Mouse (Mus musculus) midbrain, embryonic 12.5 days (tissue): ENCODE results near the gene Notum. TPM values are rescaled to one million over a fixed set of nuclear protein-coding genes. Genes with fewer than 3 reads are reported as not detected.
A peak's percentile ranks its signal among the peaks of the same experiment; 100 is the strongest.

Experiments used
- ATAC-seq: fragments of 200-750 bp; cut with Nextera tagmentation; 2 replicates; pipeline ENCODE4 v1.8.0; 2017; ENCODE audit warnings: low read depth, moderate TSS enrichment, moderate library complexity; ENCODE audit not compliant: low FRiP score
- H3K27ac ChIP-seq: fragments of 300-500 bp; sonication (generic); replicated peaks from 2 replicates; pipeline ENCODE4 v1.5.1; 2016; ENCODE audit warnings: mild to moderate bottlenecking
- H3K27me3 ChIP-seq: fragments of 300-500 bp; sonication (generic); 2 replicates; pipeline ENCODE4 v1.6.1; 2016; ENCODE audit warnings: mild to moderate bottlenecking
- H3K36me3 ChIP-seq: fragments of 300-500 bp; sonication (generic); 2 replicates; pipeline ENCODE4 v1.6.1; 2016
- H3K4me1 ChIP-seq: fragments of 300-500 bp; sonication (generic); 2 replicates; pipeline ENCODE4 v1.6.1; 2016
- H3K4me2 ChIP-seq: fragments of 300-500 bp; sonication (generic); replicated peaks from 2 replicates; pipeline ENCODE4 v1.6.1; 2016; ENCODE audit warnings: mild to moderate bottlenecking, moderate library complexity
- H3K4me3 ChIP-seq: fragments of 300-500 bp; sonication (generic); 2 replicates; pipeline ENCODE4 v1.5.1; 2016; ENCODE audit warnings: mild to moderate bottlenecking
- H3K9ac ChIP-seq: fragments of 300-500 bp; sonication (generic); replicated peaks from 2 replicates; pipeline ENCODE4 v1.6.1; 2016; ENCODE audit warnings: mild to moderate bottlenecking, moderate library complexity
- H3K9me3 ChIP-seq: fragments of 300-500 bp; sonication (generic); 2 replicates; pipeline ENCODE4 v1.6.1; 2016; ENCODE audit warnings: mild to moderate bottlenecking
- WGBS: fragments of 180-500 bp; shearing (Covaris S2); methylation state at CpG from one replicate; pipeline ENCODE4 v1.1.7; 2016; 5-methylcytosine and 5-hydroxymethylcytosine counted together
- polyA plus RNA-seq: library from polyadenylated mRNA; unstranded; fragments of >200 nt; fragmentation: Nextera tagmentation; extraction: Ambion mirVana; gene quantifications from 2 replicates; pipeline ENCODE4 v1.2.1, GENCODE M21; 2016

Notum gene
- polyA plus RNA-seq, 1 experiment from 2014 or later = 0.87 TPM

DNA sequence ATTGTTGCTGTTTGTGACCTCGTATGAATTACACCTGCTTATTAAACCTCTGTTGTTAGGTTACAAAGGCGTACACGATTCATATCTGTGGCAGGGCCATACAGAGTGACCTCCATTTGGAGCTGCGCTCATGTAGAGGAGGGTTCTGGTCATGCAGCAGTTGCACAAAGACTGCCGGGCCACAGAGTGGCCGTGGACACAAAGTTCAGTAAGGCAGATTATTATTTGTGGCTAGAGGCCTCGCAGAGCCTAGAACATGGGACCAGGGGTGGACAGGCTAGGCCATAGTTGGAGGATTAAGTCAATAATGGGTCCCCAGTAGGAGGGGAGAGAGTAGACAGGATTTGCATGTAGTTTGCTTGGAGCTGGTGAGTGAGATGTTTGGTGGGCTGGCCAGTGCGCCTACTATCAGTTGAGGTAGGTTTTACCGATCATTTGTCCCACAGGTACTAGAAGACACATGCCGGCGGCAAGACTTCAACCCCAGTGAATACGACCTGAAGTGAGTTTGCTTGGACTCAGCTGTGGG is 12.7 kb upstream of the Notum start:
- Histone ChIP-seq H3K4me1 (peaks cover 13% of the 10 kb centered on the region), H3K9ac (peak overlapping the region; percentile 78), H3K4me3 (peak overlapping the region; percentile 69), H3K9me3 (no peaks in the 10 kb centered on the region), H3K36me3 (peaks cover 18% of the 10 kb centered on the region), H3K4me2 (peak overlapping the region; percentile 76), H3K27ac (peak overlapping the region; percentile 88), H3K27me3 (no peaks in the 10 kb centered on the region)
- WGBS = 38% methylated on average over 12 of the region's 12 CpGs
- peak; percentile 39 for ATAC-seq

DNA sequence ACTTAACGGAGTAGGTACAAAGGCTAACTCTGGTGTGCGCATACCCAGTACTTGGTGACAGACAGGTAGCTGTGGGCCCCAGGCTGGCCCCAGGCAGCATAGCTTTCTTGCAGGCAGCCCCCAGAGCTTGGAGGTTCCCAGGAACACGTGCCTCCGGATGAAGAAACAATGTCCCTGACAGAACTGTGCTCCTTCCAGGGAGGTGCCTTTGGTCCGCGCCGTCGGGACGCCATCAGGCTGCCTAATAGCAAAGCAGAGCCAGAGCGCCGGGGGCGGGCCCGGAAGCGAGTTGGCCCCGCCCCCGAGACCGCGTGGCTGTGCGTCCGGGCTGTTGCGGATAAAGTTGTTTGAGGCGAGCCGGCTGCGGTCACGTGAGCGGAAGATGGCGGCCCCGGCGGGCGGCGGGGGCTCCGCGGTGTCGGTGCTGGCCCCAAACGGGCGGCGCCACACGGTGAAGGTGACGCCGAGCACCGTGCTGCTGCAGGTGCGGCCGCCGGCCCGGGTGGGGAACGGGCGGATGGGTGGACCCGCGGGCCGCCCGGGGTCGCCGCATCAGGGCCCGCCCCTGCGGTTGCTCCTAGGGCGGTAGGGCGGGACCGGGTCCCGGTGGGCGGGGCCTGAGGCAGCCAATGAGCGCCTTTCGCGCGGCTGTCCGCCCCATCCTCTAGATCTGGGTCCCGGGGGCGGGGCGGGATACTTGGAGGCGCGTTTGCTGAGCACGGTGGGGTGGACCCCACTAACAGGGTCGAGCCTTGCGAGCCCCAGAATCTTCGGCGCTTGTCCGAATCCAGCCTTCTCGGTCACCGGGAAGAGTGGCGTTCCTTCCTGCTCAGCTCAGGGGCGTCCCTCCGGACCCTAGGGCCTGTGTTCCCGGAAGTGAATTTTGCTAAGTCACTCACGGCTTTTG is 12.0 kb upstream of the Notum start, which contains the start of gene Aspscr1:
Gene Aspscr1 (plus strand): TSS at position 287 of the 907 bp plus-strand sequence.
- peak; percentile 97 for ATAC-seq
- Histone ChIP-seq H3K9ac (peak within 1 kb of the TSS; percentile 78), H3K9me3 (no peaks in the 10 kb centered on the region), H3K4me1 (peaks cover 13% of the 10 kb centered on the region), H3K36me3 (peaks cover 11% of the 10 kb centered on the region), H3K27me3 (no peaks in the 10 kb centered on the region), H3K4me2 (peak within 1 kb of the TSS; percentile 76), H3K4me3 (peak within 1 kb of the TSS; percentile 69), H3K27ac (peak within 1 kb of the TSS; percentile 88)
- WGBS = 2% methylated on average over 80 of the region's 83 CpGs

DNA sequence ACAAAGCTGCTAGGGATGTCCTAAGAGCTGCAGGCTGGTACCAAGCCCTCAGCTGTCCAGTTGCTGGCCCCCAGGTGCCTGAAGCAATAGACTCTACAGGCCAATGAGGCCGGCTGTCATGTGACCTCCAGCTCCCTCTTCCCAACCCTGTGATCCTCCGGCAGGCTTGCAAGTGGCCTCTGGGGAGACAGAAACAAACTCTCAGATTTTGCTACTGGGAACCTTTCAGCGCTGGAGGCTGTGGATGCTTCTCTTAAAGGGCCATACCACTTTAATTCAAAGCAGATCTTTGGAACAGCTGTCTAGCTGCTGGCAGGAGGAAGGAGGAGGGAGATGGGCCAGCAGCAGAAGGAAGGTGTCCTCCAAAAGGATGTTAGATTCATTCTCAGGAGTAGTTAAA is 5.6 kb upstream of the Notum start:
- ATAC-seq = no peak
- Histone ChIP-seq H3K27ac (no peak overlapping the region), H3K4me1 (peaks cover 4% of the 10 kb centered on the region; the same call in 1 of the 2 replicates), H3K9ac (no peak overlapping the region), H3K4me3 (no peak overlapping the region), H3K4me2 (no peak overlapping the region), H3K9me3 (no peaks in the 10 kb centered on the region), H3K27me3 (peaks cover 46% of the 10 kb centered on the region), H3K36me3 (no peaks in the 10 kb centered on the region)
- 7% methylated on average over 3 of the region's 3 CpGs for WGBS

GRCm38 (mm10) chr11:120665406-120665805 is 4.4 kb upstream of the Notum start:
- WGBS = 83% methylated on average over 3 of the region's 3 CpGs
- no peak for ATAC-seq
- Histone ChIP-seq H3K4me1 (peaks cover 15% of the 10 kb centered on the region), H3K4me3 (no peak overlapping the region), H3K4me2 (no peak overlapping the region), H3K27me3 (peaks cover 58% of the 10 kb centered on the region), H3K9ac (no peak overlapping the region), H3K27ac (no peak overlapping the region), H3K9me3 (no peaks in the 10 kb centered on the region), H3K36me3 (no peaks in the 10 kb centered on the region)

- Histone ChIP-seq H3K9me3 (no peaks in the 10 kb centered on the region), H3K27me3 (peaks cover 75% of the 10 kb centered on the region), H3K4me2 (no peak overlapping the region), H3K4me1 (peaks cover 27% of the 10 kb centered on the region), H3K9ac (no peak overlapping the region), H3K36me3 (no peaks in the 10 kb centered on the region), H3K4me3 (no peak overlapping the region), H3K27ac (no peak overlapping the region)
- WGBS = 59% methylated on average over 5 of the region's 5 CpGs
- ATAC-seq = no peak
Observed at GRCm38 (mm10) chr11:120663714-120664113, 2.7 kb upstream of the Notum start.

DNA sequence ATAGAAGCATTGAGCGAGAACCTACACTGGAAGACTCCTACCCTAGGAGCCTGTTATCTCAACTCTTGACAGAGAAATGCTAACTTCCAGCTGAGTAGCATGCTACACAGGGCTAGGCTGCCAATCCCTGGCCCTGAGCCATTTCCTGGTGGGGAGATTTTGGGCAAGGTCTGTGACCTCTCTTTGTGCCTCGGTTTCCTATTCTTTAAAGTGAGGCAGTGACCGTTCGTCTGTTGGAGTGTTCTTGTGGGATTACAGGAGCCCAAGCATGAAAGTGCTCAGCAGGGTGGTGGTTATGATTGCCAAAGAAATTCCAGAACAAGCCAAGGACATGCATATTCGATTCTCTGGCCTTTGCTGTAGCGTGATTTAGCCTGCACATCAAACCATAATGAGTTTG is 1.8 kb upstream of the Notum start:
- H3K27me3 ChIP-seq = peaks cover 84% of the 10 kb centered on the region
- no peak overlapping the region for H3K4me3 ChIP-seq
- no peak overlapping the region for H3K9ac ChIP-seq
- H3K4me2 ChIP-seq = no peak overlapping the region
- H3K4me1 ChIP-seq = peaks cover 27% of the 10 kb centered on the region
- H3K36me3 ChIP-seq = no peaks in the 10 kb centered on the region
- WGBS = 38% methylated on average over 6 of the region's 6 CpGs
- no peak overlapping the region for H3K27ac ChIP-seq
- no peak for ATAC-seq
- no peaks in the 10 kb centered on the region for H3K9me3 ChIP-seq

DNA sequence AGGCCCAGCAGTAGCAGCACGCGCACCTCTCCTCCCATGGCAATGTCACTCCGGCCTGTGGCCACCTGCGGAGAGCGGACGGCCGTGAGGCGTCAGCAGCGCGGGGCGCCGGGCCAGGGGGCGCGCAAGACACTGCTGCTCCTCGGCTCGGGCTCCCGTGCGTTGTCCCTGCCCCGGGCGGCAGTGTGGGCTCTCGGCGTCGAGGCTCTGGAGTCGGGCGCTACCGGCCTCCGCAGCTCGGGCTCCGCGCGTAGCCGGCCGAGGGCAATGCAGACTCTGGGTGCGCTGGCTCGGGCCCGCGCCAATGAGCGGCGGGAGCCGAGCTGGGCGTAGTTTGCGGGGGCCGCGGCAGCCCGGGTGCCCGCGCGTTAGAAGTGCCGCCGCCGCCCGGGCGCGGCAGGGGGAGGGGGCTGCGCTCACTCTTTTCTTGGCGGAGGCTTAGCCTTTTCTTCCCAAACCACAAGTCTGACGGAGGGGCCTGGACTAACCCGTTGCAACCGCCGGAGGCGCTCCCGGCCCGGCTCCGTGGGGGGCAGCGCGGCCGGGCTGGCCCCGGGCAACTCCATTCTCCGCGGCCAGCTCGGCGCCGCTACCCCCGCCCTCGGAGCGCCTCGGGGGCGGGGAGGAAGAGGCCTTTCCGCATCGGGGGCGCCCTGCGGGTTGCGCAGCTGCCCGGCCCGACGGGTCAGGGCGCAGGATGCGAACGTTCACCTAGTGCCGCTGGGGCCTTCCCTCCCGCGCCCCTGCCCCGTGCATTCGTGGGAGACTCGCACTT is 487 bp downstream of the Notum start:
- ATAC-seq = peak; percentile 52; the same call in 1 of the 2 replicates
- Histone ChIP-seq H3K36me3 (no peaks in the 10 kb centered on the region), H3K27me3 (peaks cover 96% of the 10 kb centered on the region), H3K4me2 (peak overlapping the region; percentile 58), H3K9ac (peak overlapping the region; percentile 44; the same call in 1 of the 2 replicates), H3K4me3 (peak overlapping the region; percentile 42), H3K9me3 (no peaks in the 10 kb centered on the region), H3K4me1 (peaks cover 23% of the 10 kb centered on the region), H3K27ac (no peak overlapping the region)
- WGBS = under 1% methylated on average over 74 of the region's 95 CpGs

DNA sequence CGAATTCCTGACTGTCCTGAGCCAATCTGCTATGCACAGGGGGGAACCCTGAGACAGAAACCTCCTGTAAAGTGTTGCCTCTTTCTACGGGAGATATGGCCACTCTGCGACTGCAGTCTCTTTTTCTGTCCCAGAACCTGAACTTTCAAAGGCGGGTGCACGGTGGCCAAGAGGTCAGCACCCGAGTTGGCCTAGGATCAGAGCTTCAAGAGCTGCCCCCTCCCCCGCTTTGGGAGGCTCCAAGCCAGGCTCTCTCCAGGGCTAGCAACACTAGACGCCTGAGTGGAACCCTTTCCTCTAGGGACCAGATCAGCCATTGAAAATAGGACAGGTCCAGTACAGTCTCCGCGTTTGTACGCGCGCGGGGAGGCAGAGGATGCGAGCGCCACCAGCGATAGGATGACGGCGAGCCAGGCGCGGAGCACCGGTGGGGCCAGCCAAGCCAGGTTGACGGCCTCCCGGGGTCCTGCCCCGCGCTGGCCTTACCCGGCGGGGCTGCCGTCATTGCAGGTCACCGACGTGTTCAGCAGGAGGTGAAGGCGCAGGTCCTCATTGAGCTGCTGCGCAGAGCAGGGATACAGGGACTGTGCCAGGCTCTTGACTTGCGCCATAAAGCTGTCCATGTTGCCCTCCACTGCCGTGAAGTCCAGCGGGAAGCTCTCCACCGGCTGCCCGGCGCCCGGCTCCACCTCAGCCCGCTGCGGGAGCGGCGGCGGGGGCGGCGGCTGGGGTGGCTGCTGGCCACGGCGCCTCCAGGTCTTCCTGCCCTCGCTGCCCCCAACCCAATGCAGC is 1.3 kb downstream of the Notum start:
- H3K27me3 ChIP-seq = peaks cover 93% of the 10 kb centered on the region
- peak overlapping the region; percentile 42 for H3K4me3 ChIP-seq
- WGBS = 3% methylated on average over 50 of the region's 50 CpGs
- ATAC-seq = no peak
- no peaks in the 10 kb centered on the region for H3K36me3 ChIP-seq
- H3K4me1 ChIP-seq = peaks cover 23% of the 10 kb centered on the region
- no peaks in the 10 kb centered on the region for H3K9me3 ChIP-seq
- H3K4me2 ChIP-seq = peak overlapping the region; percentile 58
- H3K9ac ChIP-seq = peak overlapping the region; percentile 11; the same call in 1 of the 2 replicates
- H3K27ac ChIP-seq = no peak overlapping the region

GRCm38 (mm10) chr11:120658876-120659410 is 2.0 kb downstream of the Notum start:
- 3% methylated on average over 24 of the region's 24 CpGs for WGBS
- peaks cover 23% of the 10 kb centered on the region for H3K4me1 ChIP-seq
- no peaks in the 10 kb centered on the region for H3K9me3 ChIP-seq
- no peak overlapping the region; the same call in 1 of the 2 replicates for H3K4me3 ChIP-seq
- H3K27me3 ChIP-seq = peaks cover 96% of the 10 kb centered on the region
- H3K4me2 ChIP-seq = 0 out of 2 replicates have a peak overlapping the region, but pooled peaks have one; percentile 6
- H3K9ac ChIP-seq = 0 out of 2 replicates have a peak overlapping the region, but pooled peaks have one; percentile 2
- H3K27ac ChIP-seq = no peak overlapping the region
- ATAC-seq = no peak
- no peaks in the 10 kb centered on the region for H3K36me3 ChIP-seq

DNA sequence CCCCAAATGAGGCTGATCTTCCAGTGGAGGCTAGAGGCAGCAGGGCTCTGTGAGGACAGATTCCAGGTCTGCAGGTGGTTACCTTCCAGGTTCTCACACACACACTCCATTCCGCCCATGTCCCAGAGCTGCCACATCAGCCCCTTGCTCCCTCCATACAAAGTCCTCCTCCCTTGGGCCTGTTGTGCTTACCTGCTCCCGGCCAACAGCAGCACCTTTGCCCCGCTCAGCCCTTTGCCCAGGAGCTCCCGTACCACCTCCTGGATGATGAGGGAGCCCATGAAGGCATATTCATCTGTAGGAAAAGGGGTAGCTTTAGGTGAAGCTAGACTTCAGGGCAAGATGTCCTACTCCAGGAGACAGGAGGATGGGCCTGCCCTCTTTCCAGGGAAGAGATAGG is 3.7 kb downstream of the Notum start:
- H3K9ac ChIP-seq = no peak overlapping the region
- no peaks in the 10 kb centered on the region for H3K9me3 ChIP-seq
- no peaks in the 10 kb centered on the region for H3K36me3 ChIP-seq
- no peak overlapping the region for H3K4me2 ChIP-seq
- peaks cover 80% of the 10 kb centered on the region for H3K27me3 ChIP-seq
- peaks cover 23% of the 10 kb centered on the region for H3K4me1 ChIP-seq
- no peak overlapping the region for H3K4me3 ChIP-seq
- H3K27ac ChIP-seq = no peak overlapping the region
- WGBS = 82% methylated on average over 4 of the region's 4 CpGs
- ATAC-seq = no peak

- H3K4me1 ChIP-seq = peaks cover 5% of the 10 kb centered on the region
- 76% methylated on average over 3 of the region's 3 CpGs for WGBS
- no peak for ATAC-seq
Observed at GRCm38 (mm10) chr11:120654741-120655140, 6.2 kb downstream of the Notum start.

More at GRCm38 (mm10) chr11:120654741-120655140, 6.2 kb downstream of the Notum start:
- Histone ChIP-seq H3K27ac (no peak overlapping the region), H3K27me3 (peaks cover 55% of the 10 kb centered on the region), H3K9ac (no peak overlapping the region), H3K9me3 (no peaks in the 10 kb centered on the region), H3K36me3 (no peaks in the 10 kb centered on the region), H3K4me2 (no peak overlapping the region), H3K4me3 (no peak overlapping the region)
